Mouse (Mus musculus): ENCODE results near the gene Exoc4.

Gene Exoc4

DNA sequence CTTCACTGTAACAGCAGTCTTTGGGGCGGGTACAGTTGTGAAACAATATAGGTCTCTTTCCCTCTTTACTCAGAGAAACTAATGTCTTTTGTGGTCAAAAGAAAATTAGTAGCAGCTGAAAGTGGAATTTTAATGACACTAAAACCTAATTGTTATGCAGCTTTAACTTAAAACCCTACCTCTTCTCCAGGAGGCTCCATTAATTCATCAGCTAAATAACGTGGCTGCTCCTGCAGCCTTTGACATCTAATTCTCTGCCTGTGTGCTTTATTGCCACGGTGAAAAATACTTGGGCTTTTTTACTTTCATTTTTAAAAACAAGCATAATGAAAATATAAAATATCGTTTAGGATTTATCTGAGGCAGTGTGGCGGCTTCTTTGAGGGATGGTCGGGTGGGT lies 764.6 kb downstream of the Exoc4 start:
- DNase-seq (ENCODE audit: low spot score in 2 of 2): no peak

Measured in urinary bladder, postnatal 4 days (tissue).